Mouse (Mus musculus): ENCODE results near the gene Knop1. TPM values are rescaled to one million over a fixed set of nuclear protein-coding genes. Genes with fewer than 3 reads are reported as not detected.

Knop1 gene
- polyA plus RNA-seq, 1 experiment = 38.6 TPM

DNA sequence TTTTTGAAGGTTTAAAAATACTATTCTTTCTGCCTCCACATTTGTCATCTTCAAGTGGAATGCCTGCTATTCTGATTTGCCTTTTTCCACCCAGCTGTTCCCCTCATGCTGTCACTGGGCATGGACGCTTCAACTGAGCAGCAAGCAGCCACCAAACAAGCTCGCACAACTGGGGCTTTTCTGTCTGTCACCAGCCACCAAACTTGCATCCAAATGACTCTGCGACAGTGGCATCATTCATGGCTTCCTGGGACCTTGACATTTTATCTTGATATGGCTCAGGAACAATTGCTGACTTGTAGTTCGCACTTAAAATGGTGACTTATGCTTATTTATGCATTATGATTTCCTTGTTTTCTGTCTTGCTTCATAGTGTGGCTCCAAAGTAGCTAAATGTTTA, 28.9 kb upstream of the Knop1 start:
- no peak for TF ChIP-seq CTCF (IDR thresholded peaks at IDR 0.05; ENCODE audit: borderline replicate concordance, insufficient read depth, low read length)
- Histone ChIP-seq H3K4me1 (ENCODE audit: control insufficient read depth, insufficient read depth, low read length) (peaks cover 7% of the 10 kb centered on the region; the same call in 1 of the 2 replicates), H3K27ac (ENCODE audit: insufficient read depth, low read length) (no peak overlapping the region), H3K4me3 (ENCODE audit: insufficient read depth, low read length) (no peak overlapping the region)

DNA sequence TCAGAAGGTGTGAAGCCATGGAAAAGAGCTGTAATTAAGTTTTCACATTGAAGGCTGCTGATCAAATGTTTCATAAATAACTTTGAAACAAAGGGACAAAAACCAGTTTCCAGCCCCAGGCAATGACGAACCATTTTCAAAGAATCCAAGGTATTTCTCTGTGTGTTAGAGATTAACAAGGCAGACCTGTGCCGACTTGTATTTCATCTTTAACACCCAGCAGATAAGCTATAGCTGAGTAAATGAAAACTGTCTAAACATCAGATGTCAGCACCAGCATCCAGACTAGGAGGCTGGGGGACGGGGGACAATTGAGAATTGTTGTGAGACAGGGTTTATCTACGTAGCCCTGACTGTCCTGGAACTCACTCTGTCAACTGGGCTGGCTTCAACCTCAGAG, 27.9 kb upstream of the Knop1 start:
- TF ChIP-seq POLR2A (IDR thresholded peaks at IDR 0.05; ENCODE audit: low read depth, low read length) (no peak), CTCF (IDR thresholded peaks at IDR 0.05; ENCODE audit: borderline replicate concordance, insufficient read depth, low read length) (no peak)

DNA sequence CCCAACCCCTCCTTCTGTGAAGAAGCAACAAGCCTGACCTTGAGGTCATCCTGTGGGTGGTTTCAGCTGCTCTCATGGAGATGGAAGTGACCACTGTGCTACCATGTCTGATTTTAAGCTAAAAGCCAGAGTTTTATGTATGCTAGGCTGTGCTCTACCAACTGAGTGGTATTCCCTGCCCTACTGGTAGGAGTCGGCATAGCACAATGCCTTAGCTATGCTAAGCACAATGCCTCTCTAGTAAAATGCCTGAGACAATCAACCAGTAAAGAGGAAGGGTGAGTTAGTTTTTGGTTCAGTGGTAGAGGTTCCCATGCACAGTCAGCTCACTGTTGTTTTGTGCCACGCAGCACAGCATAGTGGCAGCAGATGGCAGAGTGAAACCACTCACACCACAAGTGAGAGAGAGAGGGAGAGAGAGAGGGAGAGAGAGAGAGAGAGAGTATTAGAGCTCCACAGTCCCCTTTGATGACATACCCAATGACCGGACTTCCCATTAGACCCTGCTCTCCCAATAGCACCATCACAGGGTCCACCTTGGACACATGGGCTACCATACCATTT, 23.5 kb upstream of the Knop1 start:
- H3K4me1 ChIP-seq (ENCODE audit: control insufficient read depth, insufficient read depth, low read length) = no peaks in the 10 kb centered on the region
- H3K27ac ChIP-seq (ENCODE audit: insufficient read depth, low read length) = no peak overlapping the region
- H3K4me3 ChIP-seq (ENCODE audit: insufficient read depth, low read length) = no peak overlapping the region
- TF ChIP-seq CTCF (IDR thresholded peaks at IDR 0.05; ENCODE audit: borderline replicate concordance, insufficient read depth, low read length) (peak; percentile 32; the same call in 1 of the 2 replicates), POLR2A (IDR thresholded peaks at IDR 0.05; ENCODE audit: low read depth, low read length) (no peak)

More for the DNA sequence above, 27.9 kb upstream of the Knop1 start:
- H3K4me3 ChIP-seq (ENCODE audit: insufficient read depth, low read length) = no peak overlapping the region
- H3K4me1 ChIP-seq (ENCODE audit: control insufficient read depth, insufficient read depth, low read length) = peaks cover 7% of the 10 kb centered on the region; the same call in 1 of the 2 replicates
- no peak overlapping the region for H3K27ac ChIP-seq (ENCODE audit: insufficient read depth, low read length)

DNA sequence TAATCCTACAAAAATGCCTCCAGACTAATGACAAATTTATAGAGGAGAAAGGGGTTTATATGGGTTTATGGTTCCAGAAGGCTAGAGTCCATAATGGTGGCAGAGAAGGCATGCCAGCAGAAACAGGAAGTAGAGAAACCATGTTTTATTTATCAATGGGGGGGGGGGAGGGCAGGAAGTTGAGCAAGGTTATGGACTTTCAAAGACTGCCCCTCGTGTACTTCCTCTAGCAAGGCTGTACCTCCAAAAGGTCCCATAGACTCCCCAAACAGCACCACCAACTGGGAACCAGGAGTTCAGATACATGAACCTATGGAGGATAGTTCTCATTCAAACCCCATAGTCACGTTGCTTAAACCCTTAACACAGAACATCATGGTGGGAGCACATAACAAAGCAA, 9.3 kb upstream of the Knop1 start:
- H3K27ac ChIP-seq (ENCODE audit: insufficient read depth, low read length) = no peak overlapping the region
- no peak overlapping the region for H3K4me3 ChIP-seq (ENCODE audit: insufficient read depth, low read length)
- H3K4me1 ChIP-seq (ENCODE audit: control insufficient read depth, insufficient read depth, low read length) = no peaks in the 10 kb centered on the region
- TF ChIP-seq CTCF (IDR thresholded peaks at IDR 0.05; ENCODE audit: borderline replicate concordance, insufficient read depth, low read length) = no peak

DNA sequence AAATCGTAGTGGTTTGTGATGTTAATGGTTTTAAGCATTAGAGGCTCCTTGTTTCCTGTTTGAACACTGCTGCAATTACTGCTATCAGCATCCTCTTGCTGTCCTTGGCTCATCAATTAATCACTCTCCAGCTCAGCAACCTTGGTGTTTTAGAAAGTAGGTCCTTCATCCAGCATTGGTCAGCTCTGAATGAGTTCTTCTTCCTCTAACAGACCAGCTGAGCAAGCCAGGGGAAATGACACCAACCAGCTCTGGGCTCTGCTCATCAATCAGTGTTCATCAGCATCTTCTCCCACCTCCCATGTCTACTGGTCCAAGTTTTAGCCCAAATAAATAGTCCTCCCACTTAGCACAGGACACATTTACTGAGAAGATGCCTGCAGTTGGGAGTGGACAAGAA, 2.6 kb upstream of the Knop1 start:
- no peak for TF ChIP-seq POLR2A (IDR thresholded peaks at IDR 0.05; ENCODE audit: low read depth, low read length)
- no peak for TF ChIP-seq CTCF (IDR thresholded peaks at IDR 0.05; ENCODE audit: borderline replicate concordance, insufficient read depth, low read length)
- no peak overlapping the region for H3K27ac ChIP-seq (ENCODE audit: insufficient read depth, low read length)
- no peak overlapping the region for H3K4me3 ChIP-seq (ENCODE audit: insufficient read depth, low read length)
- no peaks in the 10 kb centered on the region for H3K4me1 ChIP-seq (ENCODE audit: control insufficient read depth, insufficient read depth, low read length)

DNA sequence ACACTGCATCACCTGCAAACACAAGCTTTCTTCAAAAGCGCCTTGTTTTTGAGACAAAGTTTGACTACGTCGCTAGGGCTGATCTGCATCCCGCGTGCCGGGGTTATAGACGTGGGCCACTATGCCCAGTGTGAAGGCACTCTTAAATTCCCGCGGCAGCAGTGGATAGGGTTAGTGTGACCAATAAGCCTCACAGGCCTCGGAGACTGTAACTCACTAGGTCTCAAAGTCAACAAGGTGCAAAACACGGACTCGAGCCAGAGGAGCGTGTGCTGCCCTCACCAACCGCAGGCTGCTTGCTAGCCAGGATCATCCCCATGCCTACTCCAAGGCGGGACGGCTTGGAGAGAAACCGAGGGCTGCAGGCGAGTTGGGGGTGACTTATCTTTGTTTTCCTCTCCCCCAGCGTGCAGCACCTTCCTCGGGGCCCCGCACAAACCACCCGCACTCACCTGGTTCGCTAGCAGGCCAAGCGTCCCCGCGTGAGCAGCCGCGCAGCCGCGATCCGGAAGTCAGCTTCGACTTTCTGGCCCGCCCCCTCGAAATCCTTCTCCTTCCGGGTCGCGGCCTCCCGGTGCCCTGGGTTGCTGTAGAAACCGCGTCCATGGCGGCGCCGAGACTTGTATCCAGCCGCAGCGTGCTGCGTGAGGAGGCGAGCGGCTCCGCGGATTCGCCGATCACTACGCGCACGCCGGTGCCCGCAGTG, 730 bp downstream of the Knop1 start, which contains the start of gene Iqck:
TSS of gene Iqck (plus strand) at position 582 of the 706 bp plus-strand sequence.
- TF ChIP-seq CTCF (IDR thresholded peaks at IDR 0.05; ENCODE audit: borderline replicate concordance, insufficient read depth, low read length) = no peak
- peak; percentile 89 for TF ChIP-seq POLR2A (IDR thresholded peaks at IDR 0.05; ENCODE audit: low read depth, low read length)
- H3K27ac ChIP-seq (ENCODE audit: insufficient read depth, low read length) = peak within 1 kb of the TSS; percentile 12; the same call in 1 of the 2 replicates
- H3K4me1 ChIP-seq (ENCODE audit: control insufficient read depth, insufficient read depth, low read length) = 0 out of 2 replicates have a peak, but pooled peaks cover 2% of the 10 kb centered on the region
- peak within 1 kb of the TSS; percentile 84 for H3K4me3 ChIP-seq (ENCODE audit: insufficient read depth, low read length)

DNA sequence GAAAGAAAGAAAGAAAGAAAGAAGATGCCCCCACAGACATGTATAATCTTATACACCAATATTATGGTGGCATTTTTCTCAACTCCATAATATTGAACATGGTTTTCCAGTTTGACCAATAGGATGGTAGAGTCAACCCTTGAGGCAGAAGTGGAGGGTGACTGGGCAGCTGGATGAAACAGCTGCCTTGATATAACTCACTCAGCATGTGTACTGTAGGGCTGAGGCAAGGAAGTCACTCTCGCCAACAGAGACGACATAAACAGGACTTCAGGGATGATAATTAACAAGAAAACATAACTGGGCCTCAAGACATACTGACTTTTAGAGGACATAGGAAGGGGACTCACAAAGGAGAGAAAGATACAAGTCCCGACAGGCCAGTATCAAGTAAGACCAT, 1.4 kb downstream of the Knop1 start:
- TF ChIP-seq POLR2A (IDR thresholded peaks at IDR 0.05; ENCODE audit: low read depth, low read length) = no peak
- TF ChIP-seq CTCF (IDR thresholded peaks at IDR 0.05; ENCODE audit: borderline replicate concordance, insufficient read depth, low read length) = no peak
- Histone ChIP-seq H3K27ac (ENCODE audit: insufficient read depth, low read length) (no peak overlapping the region), H3K4me1 (ENCODE audit: control insufficient read depth, insufficient read depth, low read length) (0 out of 2 replicates have a peak, but pooled peaks cover 2% of the 10 kb centered on the region)

DNA sequence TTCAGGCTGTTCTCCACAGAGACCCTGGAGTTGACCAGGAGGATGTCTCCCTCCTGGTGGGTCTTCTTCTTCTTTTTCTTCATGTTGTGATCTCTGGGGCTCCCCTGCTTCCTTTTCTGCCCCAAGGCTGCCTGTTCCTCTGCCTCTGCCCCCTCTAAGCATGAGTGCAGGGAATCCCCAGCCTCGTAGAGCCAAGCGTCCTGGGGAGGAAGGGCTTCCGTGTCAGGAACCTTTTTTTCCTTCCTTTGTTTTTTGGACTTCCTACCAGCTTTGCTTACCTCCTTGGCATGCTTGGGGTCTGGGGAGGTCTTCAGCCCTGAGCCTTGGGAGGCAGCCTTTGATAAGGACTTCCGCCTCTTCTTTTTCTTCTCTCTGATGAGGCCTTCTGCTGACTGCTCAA, 3.4 kb downstream of the Knop1 start:
- no peak for TF ChIP-seq CTCF (IDR thresholded peaks at IDR 0.05; ENCODE audit: borderline replicate concordance, insufficient read depth, low read length)
- no peak for TF ChIP-seq POLR2A (IDR thresholded peaks at IDR 0.05; ENCODE audit: low read depth, low read length)
- H3K4me1 ChIP-seq (ENCODE audit: control insufficient read depth, insufficient read depth, low read length) = 0 out of 2 replicates have a peak, but pooled peaks cover 2% of the 10 kb centered on the region
- no peak overlapping the region for H3K27ac ChIP-seq (ENCODE audit: insufficient read depth, low read length)
- H3K4me3 ChIP-seq (ENCODE audit: insufficient read depth, low read length) = no peak overlapping the region

More for the DNA sequence above, 1.4 kb downstream of the Knop1 start:
- H3K4me3 ChIP-seq (ENCODE audit: insufficient read depth, low read length) = peak overlapping the region; percentile 84

DNA sequence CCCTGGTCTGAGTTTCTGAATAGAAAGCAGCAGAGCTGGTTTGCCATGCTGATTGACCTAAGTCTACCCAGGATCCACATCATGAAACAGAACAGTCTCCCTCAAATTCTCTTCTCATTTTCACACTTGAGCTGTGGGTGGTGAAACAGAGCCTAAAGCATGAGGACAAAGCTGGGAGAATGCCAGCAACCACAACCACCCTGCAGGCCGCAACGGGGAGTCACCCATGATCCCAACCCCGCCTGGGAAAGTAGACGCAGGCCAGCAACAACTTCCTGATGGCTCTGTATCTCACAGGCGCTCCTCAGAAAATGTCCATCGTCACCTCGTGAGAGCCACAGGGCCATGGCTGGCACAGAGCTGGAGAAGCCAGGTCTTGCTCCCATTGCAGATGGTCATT, 4.5 kb downstream of the Knop1 start:
- TF ChIP-seq POLR2A (IDR thresholded peaks at IDR 0.05; ENCODE audit: low read depth, low read length) = no peak
- TF ChIP-seq CTCF (IDR thresholded peaks at IDR 0.05; ENCODE audit: borderline replicate concordance, insufficient read depth, low read length) = no peak
- Histone ChIP-seq H3K4me1 (ENCODE audit: control insufficient read depth, insufficient read depth, low read length) (0 out of 2 replicates have a peak, but pooled peaks cover 2% of the 10 kb centered on the region), H3K4me3 (ENCODE audit: insufficient read depth, low read length) (no peak overlapping the region), H3K27ac (ENCODE audit: insufficient read depth, low read length) (peak overlapping the region; percentile 20; the same call in 1 of the 2 replicates)

DNA sequence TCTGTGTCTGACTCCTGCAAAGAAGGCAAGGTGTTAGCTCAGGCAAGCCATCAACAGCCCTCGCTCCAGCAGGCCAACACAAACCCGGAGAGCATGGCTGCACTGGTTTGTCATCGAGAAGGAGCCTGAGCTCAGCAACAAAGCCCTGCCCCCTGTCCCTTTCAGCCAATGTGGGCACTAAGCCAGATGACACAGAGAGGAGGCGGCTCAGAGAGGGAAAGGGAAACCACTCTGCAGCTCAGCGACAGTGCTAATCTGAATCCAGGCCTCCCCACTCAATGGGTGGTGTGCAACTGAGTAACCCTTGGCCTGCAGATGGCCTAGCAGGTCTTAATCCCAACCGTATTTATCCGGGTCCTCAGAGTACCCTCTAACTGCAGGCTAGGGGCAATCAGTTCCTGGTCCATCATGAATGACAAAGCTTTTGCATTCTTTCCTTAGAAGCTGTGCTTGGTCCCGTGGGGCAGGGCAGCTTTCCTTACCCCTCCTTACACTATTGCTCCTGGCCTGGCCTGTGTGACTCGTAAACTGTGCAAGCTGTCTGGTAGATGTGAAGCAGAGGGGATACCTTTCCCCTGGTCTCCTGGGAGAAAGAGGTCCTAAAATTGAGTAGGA, 5.3 kb downstream of the Knop1 start:
- H3K4me1 ChIP-seq (ENCODE audit: control insufficient read depth, insufficient read depth, low read length) = 0 out of 2 replicates have a peak, but pooled peaks cover 2% of the 10 kb centered on the region
- TF ChIP-seq CTCF (IDR thresholded peaks at IDR 0.05; ENCODE audit: borderline replicate concordance, insufficient read depth, low read length) (no peak), POLR2A (IDR thresholded peaks at IDR 0.05; ENCODE audit: low read depth, low read length) (no peak)
- peak overlapping the region; percentile 20; the same call in 1 of the 2 replicates for H3K27ac ChIP-seq (ENCODE audit: insufficient read depth, low read length)
- no peak overlapping the region for H3K4me3 ChIP-seq (ENCODE audit: insufficient read depth, low read length)

Data from embryonic fibroblast, embryonic 13.5 days (primary cell).